Mouse (Mus musculus) lung, postnatal 0 days (tissue): Measurements from ENCODE around the gene Tnfsf13.

ENCODE experiments used
- CTCF ChIP-seq: IDR thresholded peaks from 2 replicates; pipeline ENCODE4 v1.5.1; 2016; ENCODE audit warnings: antibody characterized with exemption, mild to moderate bottlenecking
- EP300 ChIP-seq: IDR thresholded peaks from 2 replicates; pipeline ENCODE4 v1.6.1; 2016; ENCODE audit warnings: antibody characterized with exemption, mild to moderate bottlenecking, control low read depth

DNA sequence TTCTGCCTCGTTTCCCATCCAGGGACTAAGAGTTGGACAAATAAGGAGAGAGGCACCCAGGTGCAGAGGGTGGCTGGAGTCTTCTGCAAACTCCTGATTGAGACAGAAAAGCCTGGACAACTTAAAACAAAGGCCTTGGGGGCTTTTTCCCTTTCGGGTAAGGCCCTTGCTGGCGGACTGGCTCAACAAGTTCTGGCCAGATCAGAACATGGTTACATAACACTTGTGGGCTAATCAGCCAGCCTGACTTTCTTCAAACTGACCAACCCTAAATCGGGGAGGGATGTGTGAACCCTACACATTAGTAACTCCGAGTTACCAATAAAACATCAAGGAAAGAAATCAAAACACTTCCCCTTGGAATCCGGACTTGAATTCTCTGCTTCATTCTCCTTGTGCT, 35.3 kb upstream of the Tnfsf13 start:
- TF ChIP-seq EP300 = no peak
- no peak for TF ChIP-seq CTCF
